Comparison of ENCODE assay signal across 16 mouse cellular contexts in the genomic region with DNA sequence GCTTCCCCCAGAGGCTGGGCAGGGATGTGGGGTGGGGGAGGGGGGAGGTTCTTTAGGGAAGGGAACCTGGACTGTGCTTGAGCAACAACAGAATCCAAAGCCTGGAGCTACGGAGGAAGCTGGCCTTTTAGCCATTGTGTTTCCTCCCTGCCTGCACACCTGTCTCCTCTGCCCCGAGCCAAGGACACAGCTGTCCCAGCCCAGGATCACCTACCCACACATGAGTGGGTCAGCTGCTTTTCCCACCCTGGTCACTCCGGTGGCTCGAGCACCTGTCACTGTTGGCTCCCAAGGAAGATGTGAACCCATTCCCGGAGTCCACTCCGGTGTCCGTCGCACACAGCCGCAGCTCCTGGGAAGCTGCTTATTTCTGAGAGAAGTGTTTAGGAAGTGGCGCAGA. TPM values are rescaled to one million over a fixed set of nuclear protein-coding genes. Genes with fewer than 3 reads are reported as not detected.
"Had no signal": no experiment of that assay in that cellular context is flagged by ENCODE, and none has a peak within 500 bp of the region (broad histone marks: within the 10 kb centered on the region; RNA-seq: fewer than 3 reads in every experiment).

No protein-coding gene starts in this region.

- ATAC-seq: lung, postnatal 0 days had no signal

- H3K27me3 ChIP-seq: neural tube, embryonic 13.5 days; stomach, embryonic 15.5 days had no signal

- H3K4me1 ChIP-seq: stomach, embryonic 15.5 days had no signal

- H3K9me3 ChIP-seq: liver, embryonic 15.5 days; neural tube, embryonic 13.5 days; stomach, embryonic 15.5 days had no signal

- H3K4me2 ChIP-seq: liver, embryonic 11.5 days; liver, embryonic 15.5 days; neural tube, embryonic 13.5 days; stomach, embryonic 15.5 days had no signal

- H3K36me3 ChIP-seq: liver, embryonic 15.5 days; stomach, embryonic 15.5 days had no signal

- H3K9ac ChIP-seq: liver, embryonic 15.5 days; neural tube, embryonic 13.5 days; stomach, embryonic 15.5 days had no signal

- H3K4me3 ChIP-seq: layer of hippocampus, adult 2 months; liver, embryonic 15.5 days; neural tube, embryonic 13.5 days; stomach, embryonic 15.5 days had no signal

- DNase-seq: kidney, adult 9 months; kidney, postnatal 4 days; lung, adult 2 months; lung, postnatal 36 days; midbrain, embryonic 14.5 days; retina, postnatal 1 day; right cerebral cortex, postnatal 14 days; thymus, postnatal 4 days had no signal

- H3K27ac ChIP-seq: kidney, postnatal 0 days; layer of hippocampus, adult 2 months; liver, embryonic 15.5 days; neural tube, embryonic 13.5 days; stomach, embryonic 15.5 days had no signal

RNA-seq across cellular contexts. Expression of a gene that starts 7.3 kb away (rescaled TPM):
- total RNA-seq: monocyte, adult 5-6 weeks had no signal
